Mouse (Mus musculus): ENCODE results near the gene Cryz.

- TF ChIP-seq CTCF (IDR thresholded peaks at IDR 0.05) = no peak
- no peak for TF ChIP-seq EP300 (IDR thresholded peaks at IDR 0.05)
Measured at GRCm38 (mm10) chr3:154616106-154616505, 19.6 kb downstream of the Cryz start.

Data from lung, postnatal 0 days (tissue).